Mouse (Mus musculus) cortical plate, adult 2 months (tissue): ENCODE data around the gene Nmrk2.
A peak's percentile ranks its signal among the peaks of the same experiment; 100 is the strongest.

ENCODE experiments used
- CTCF ChIP-seq: fragments of 200-500 bp; IDR thresholded peaks from 2 replicates; pipeline ENCODE4 v1.5.1; 2011; ENCODE audit warnings: mild to moderate bottlenecking, control low read depth, low read length; ENCODE audit not compliant: insufficient read depth; ENCODE audit errors: extremely low read depth
- POLR2A ChIP-seq: fragments of 200-500 bp; IDR thresholded peaks from 2 replicates; pipeline ENCODE4 v1.6.1; 2011; ENCODE audit warnings: mild to moderate bottlenecking, low read length, control low read depth; ENCODE audit not compliant: insufficient read depth; ENCODE audit errors: extremely low read depth

GRCm38 (mm10) chr10:81202978-81203720 is 1.3 kb upstream of the Nmrk2 start:
- no peak for TF ChIP-seq POLR2A
- 0 out of 2 replicates have a peak, but pooled peaks have one; percentile 1 for TF ChIP-seq CTCF
